Mouse (Mus musculus) midbrain, embryonic 10.5 days (tissue): ENCODE results near the gene Ube2i. TPM values are rescaled to one million over a fixed set of nuclear protein-coding genes. Genes with fewer than 3 reads are reported as not detected.
"Not testable (repeated sequence)": the region's sequence is repeated elsewhere in the genome, so short reads cannot be mapped to it uniquely, and the experiment has no call there.

Experiments
- DNase-seq: peaks from one replicate; pipeline ENCODE4 v3.0.0-alpha.2; 2017; ENCODE audit warnings: low spot score
- H3K27ac ChIP-seq: fragments of 300-500 bp; sonication (generic); replicated peaks from 2 replicates; pipeline ENCODE4 v1.5.1; 2016; ENCODE audit warnings: mild to moderate bottlenecking
- H3K27me3 ChIP-seq: fragments of 300-500 bp; sonication (generic); 2 replicates; pipeline ENCODE4 v1.6.1; 2016; ENCODE audit warnings: low read depth, mild to moderate bottlenecking; ENCODE audit not compliant: poor library complexity, severe bottlenecking
- H3K36me3 ChIP-seq: fragments of 300-500 bp; sonication (generic); 2 replicates; pipeline ENCODE4 v1.6.1; 2016; ENCODE audit warnings: mild to moderate bottlenecking, moderate library complexity
- H3K4me1 ChIP-seq: fragments of 300-500 bp; sonication (generic); 2 replicates; pipeline ENCODE4 v1.6.1; 2016
- H3K4me3 ChIP-seq: fragments of 300-500 bp; sonication (generic); 2 replicates; pipeline ENCODE4 v1.5.1; 2016; ENCODE audit warnings: mild to moderate bottlenecking, moderate library complexity
- H3K9me3 ChIP-seq: fragments of 300-500 bp; sonication (generic); replicated peaks from 2 replicates; pipeline ENCODE4 v1.6.1; 2016; ENCODE audit warnings: mild to moderate bottlenecking
- WGBS: fragments of 180-500 bp; shearing (Covaris S2); methylation state at CpG from one replicate; pipeline ENCODE4 v1.1.7; 2016; 5-methylcytosine and 5-hydroxymethylcytosine counted together
- polyA plus RNA-seq: library from polyadenylated mRNA; unstranded; fragments of >200 nt; fragmentation: Nextera tagmentation; extraction: Ambion mirVana; gene quantifications from 2 replicates; pipeline ENCODE4 v1.2.1, GENCODE M21; 2016

The Ube2i gene
- polyA plus RNA-seq, 1 experiment from 2014 or later: 915 TPM

- H3K27ac ChIP-seq: no peak overlapping the region
- peaks cover 4% of the 10 kb centered on the region; the same call in 1 of the 2 replicates for H3K27me3 ChIP-seq
- peaks cover 31% of the 10 kb centered on the region for H3K36me3 ChIP-seq
- peaks cover 18% of the 10 kb centered on the region for H3K4me1 ChIP-seq
- no peak overlapping the region for H3K4me3 ChIP-seq
- H3K9me3 ChIP-seq: no peaks in the 10 kb centered on the region
- no peak for DNase-seq
- WGBS: 83% methylated on average over 18 of the region's 18 CpGs
Observed at GRCm38 (mm10) chr17:25248033-25248750, 26.2 kb downstream of the Ube2i start.

GRCm38 (mm10) chr17:25244239-25244638 lies 30.2 kb downstream of the Ube2i start:
- peaks cover 20% of the 10 kb centered on the region for H3K4me1 ChIP-seq
- peak overlapping the region; percentile 12; the same call in 1 of the 2 replicates for H3K4me3 ChIP-seq
- 88% methylated on average over 16 of the region's 16 CpGs for WGBS
- no peaks in the 10 kb centered on the region for H3K9me3 ChIP-seq
- H3K27ac ChIP-seq: no peak overlapping the region
- peaks cover 54% of the 10 kb centered on the region for H3K36me3 ChIP-seq
- no peak for DNase-seq
- no peaks in the 10 kb centered on the region for H3K27me3 ChIP-seq

GRCm38 (mm10) chr17:25243131-25243780 lies 31.2 kb downstream of the Ube2i start:
- WGBS: 92% methylated on average over 11 of the region's 11 CpGs
- no peak overlapping the region for H3K4me3 ChIP-seq
- H3K9me3 ChIP-seq: no peaks in the 10 kb centered on the region
- no peak for DNase-seq
- H3K4me1 ChIP-seq: peaks cover 25% of the 10 kb centered on the region
- H3K27me3 ChIP-seq: no peaks in the 10 kb centered on the region
- H3K27ac ChIP-seq: no peak overlapping the region
- H3K36me3 ChIP-seq: peaks cover 54% of the 10 kb centered on the region

GRCm38 (mm10) chr17:25239695-25240636 lies 34.5 kb downstream of the Ube2i start, which contains the start of the genes Gnptg and Tsr3:
Gnptg (minus strand) TSS chr17:25240124.
Tsr3 (plus strand) TSS chr17:25240170.
- Histone ChIP-seq H3K27me3 (no peaks in the 10 kb centered on the region), H3K4me1 (peaks cover 23% of the 10 kb centered on the region), H3K4me3 (peak within 1 kb of the TSS; percentile 99), H3K27ac (peak within 1 kb of the TSS; percentile 91), H3K9me3 (no peaks in the 10 kb centered on the region), H3K36me3 (peaks cover 62% of the 10 kb centered on the region)
- peak; percentile 88 for DNase-seq
- under 1% methylated on average over 80 of the region's 80 CpGs for WGBS

- H3K9me3 ChIP-seq: no peaks in the 10 kb centered on the region
- peaks cover 12% of the 10 kb centered on the region for H3K4me1 ChIP-seq
- WGBS: 84% methylated on average over 9 of the region's 9 CpGs
- H3K4me3 ChIP-seq: no peak overlapping the region
- no peak for DNase-seq
- H3K27me3 ChIP-seq: no peaks in the 10 kb centered on the region
- H3K36me3 ChIP-seq: peaks cover 39% of the 10 kb centered on the region
- H3K27ac ChIP-seq: no peak overlapping the region
Observed at GRCm38 (mm10) chr17:25235635-25236034, 38.8 kb downstream of the Ube2i start.

- WGBS: 96% methylated on average over 8 of the region's 11 CpGs
- DNase-seq: not testable (repeated sequence)
Observed at GRCm38 (mm10) chr17:25231621-25232020, 42.8 kb downstream of the Ube2i start.

GRCm38 (mm10) chr17:25230700-25231099 lies 43.7 kb downstream of the Ube2i start:
- H3K36me3 ChIP-seq: peaks cover 46% of the 10 kb centered on the region
- no peak overlapping the region for H3K27ac ChIP-seq
- 93% methylated on average over 3 of the region's 3 CpGs for WGBS
- no peak overlapping the region for H3K4me3 ChIP-seq
- H3K27me3 ChIP-seq: no peaks in the 10 kb centered on the region
- H3K9me3 ChIP-seq: no peaks in the 10 kb centered on the region
- DNase-seq: no peak
- H3K4me1 ChIP-seq: no peaks in the 10 kb centered on the region

More at GRCm38 (mm10) chr17:25231621-25232020, 42.8 kb downstream of the Ube2i start:
- not testable (repeated sequence) for H3K9me3 ChIP-seq, H3K27ac ChIP-seq, H3K4me3 ChIP-seq, H3K4me1 ChIP-seq, H3K27me3 ChIP-seq
- H3K36me3 ChIP-seq: peaks cover 50% of the 10 kb centered on the region

DNA sequence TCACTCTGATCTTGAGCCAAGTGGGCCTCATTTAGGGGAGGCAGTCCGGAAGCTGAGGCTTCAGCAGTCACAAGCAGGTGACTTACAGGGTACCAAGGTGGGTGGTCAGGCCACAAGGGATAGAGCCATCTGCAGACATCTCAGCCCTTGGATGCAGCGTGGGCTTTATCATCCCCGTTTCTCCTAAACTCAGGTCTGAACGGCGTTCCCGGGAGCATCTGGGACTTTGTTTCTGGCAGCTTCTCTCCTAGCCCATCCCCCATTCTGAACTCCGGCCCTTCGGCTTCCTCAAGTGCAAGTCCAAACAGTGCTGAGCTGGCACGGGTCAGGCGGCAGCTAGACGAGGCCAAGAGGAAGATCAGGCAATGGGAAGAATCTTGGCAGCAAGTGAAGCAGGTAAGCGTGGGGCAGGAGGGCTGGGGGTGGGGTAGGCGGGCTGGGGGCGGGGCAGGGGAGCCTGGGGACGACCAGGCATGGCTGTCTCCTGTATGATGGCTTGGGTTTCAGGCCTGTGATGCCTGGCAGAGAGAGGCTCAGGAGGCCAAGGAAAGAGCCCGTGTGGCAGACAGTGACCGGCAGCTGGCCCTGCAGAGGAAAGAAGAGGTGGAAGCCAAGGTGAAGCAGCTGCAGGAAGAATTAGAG lies 44.3 kb downstream of the Ube2i start:
- not testable (repeated sequence) for H3K9me3 ChIP-seq, H3K27ac ChIP-seq, H3K4me3 ChIP-seq, H3K4me1 ChIP-seq, H3K27me3 ChIP-seq, DNase-seq
- 85% methylated on average over 17 of the region's 17 CpGs for WGBS
- H3K36me3 ChIP-seq: peaks cover 44% of the 10 kb centered on the region

DNA sequence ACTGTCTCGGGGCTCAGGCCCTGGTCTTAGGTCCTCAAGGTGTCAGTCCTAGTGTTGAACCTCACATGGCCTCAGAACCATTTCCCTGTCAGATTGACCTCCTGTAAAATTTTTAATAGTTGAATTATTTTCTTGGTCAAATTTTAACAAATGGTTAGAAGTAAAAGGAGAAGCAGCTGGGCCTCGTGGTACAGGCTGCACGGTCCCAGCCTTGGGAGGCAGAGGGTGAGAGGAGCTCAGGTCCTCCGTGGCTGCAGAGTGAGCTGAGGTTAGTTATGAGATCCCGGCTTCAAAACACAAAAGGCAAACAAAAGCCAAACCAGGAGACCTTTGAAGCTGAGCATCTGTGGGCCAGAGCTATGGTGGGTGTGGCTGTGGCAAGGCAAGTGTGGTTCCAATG lies 46.4 kb downstream of the Ube2i start:
- no peak overlapping the region for H3K27ac ChIP-seq
- no peak for DNase-seq
- no peaks in the 10 kb centered on the region for H3K27me3 ChIP-seq
- no peaks in the 10 kb centered on the region for H3K9me3 ChIP-seq
- H3K4me1 ChIP-seq: no peaks in the 10 kb centered on the region
- peaks cover 35% of the 10 kb centered on the region for H3K36me3 ChIP-seq
- WGBS: 89% methylated on average over 5 of the region's 5 CpGs
- no peak overlapping the region for H3K4me3 ChIP-seq

DNA sequence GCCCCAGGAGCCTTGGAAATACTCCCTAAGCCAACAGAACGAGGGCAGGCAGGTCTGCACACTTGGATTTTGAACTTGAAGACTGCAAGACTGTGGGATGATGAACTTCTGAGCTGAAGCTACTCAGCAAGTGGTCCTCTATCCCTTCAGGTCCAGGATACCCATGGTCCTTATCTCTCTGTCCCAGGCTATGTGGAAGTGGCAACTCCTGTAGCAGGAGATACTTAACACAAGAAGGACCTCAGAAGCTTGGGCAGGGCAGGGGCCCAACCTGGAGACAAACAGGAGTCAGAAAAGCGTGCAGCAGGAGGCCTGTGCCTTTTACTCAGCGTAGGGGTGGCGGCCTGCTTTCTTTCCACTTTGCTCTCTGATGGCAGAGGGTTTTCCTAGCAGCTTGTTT lies 48.8 kb downstream of the Ube2i start:
- WGBS: 86% methylated on average over 4 of the region's 4 CpGs
- peaks cover 20% of the 10 kb centered on the region for H3K4me1 ChIP-seq
- H3K9me3 ChIP-seq: no peaks in the 10 kb centered on the region
- DNase-seq: no peak
- no peak overlapping the region for H3K27ac ChIP-seq
- H3K36me3 ChIP-seq: peaks cover 29% of the 10 kb centered on the region
- H3K4me3 ChIP-seq: no peak overlapping the region
- H3K27me3 ChIP-seq: peaks cover 12% of the 10 kb centered on the region

- 87% methylated on average over 7 of the region's 7 CpGs for WGBS
Observed at GRCm38 (mm10) chr17:25224586-25225222, 49.7 kb downstream of the Ube2i start.

More at GRCm38 (mm10) chr17:25224586-25225222, 49.7 kb downstream of the Ube2i start:
- H3K4me1 ChIP-seq: peaks cover 20% of the 10 kb centered on the region
- DNase-seq: no peak
- H3K27me3 ChIP-seq: peaks cover 13% of the 10 kb centered on the region
- H3K27ac ChIP-seq: no peak overlapping the region
- peaks cover 21% of the 10 kb centered on the region for H3K36me3 ChIP-seq
- H3K9me3 ChIP-seq: no peaks in the 10 kb centered on the region
- H3K4me3 ChIP-seq: no peak overlapping the region; the same call in 1 of the 2 replicates
